Mouse (Mus musculus): Measurements from ENCODE around the gene Grip1.

DNA sequence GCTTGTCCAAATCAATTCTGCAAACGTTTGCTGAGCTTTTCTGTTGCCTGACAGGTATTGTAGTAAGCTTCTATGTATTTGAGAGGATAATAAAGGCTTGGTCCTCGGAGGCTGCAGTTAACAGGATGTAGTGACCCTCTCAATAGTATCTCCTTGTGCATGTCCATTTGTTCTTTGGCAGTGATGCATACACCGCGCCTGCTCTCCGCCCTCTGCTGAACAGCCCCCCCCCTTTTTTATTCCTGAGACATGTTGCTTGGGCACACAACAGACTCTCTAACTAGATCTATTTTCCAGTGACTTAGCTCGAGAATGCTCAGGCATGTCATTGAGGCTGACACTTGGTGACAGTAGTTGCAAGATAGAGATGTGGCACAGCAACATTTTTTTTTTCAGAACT, 582.2 kb downstream of the Grip1 start:
- TF ChIP-seq CTCF (IDR thresholded peaks at IDR 0.05; ENCODE audit: borderline replicate concordance, insufficient read depth, low read depth, low read length) (no peak), POLR2A (IDR thresholded peaks at IDR 0.05; ENCODE audit: borderline replicate concordance, insufficient read depth, low read length) (no peak)
